Mouse (Mus musculus) forebrain, embryonic 15.5 days (tissue): ENCODE data around the gene Zfp593. TPM values are rescaled to one million over a fixed set of nuclear protein-coding genes. Genes with fewer than 3 reads are reported as not detected.

Source experiments
- ATAC-seq: fragments of 200-750 bp; cut with Nextera tagmentation; replicated peaks from 2 replicates; pipeline ENCODE4 v1.8.0; 2017; ENCODE audit warnings: mild to moderate bottlenecking, moderate TSS enrichment, moderate library complexity
- H3K27ac ChIP-seq: fragments of 300-500 bp; sonication (generic); replicated peaks from 2 replicates; pipeline ENCODE4 v1.5.1; 2015; ENCODE audit warnings: mild to moderate bottlenecking, inconsistent platforms
- H3K27me3 ChIP-seq: fragments of 300-500 bp; sonication (generic); 2 replicates; pipeline ENCODE4 v1.6.1; 2015; ENCODE audit warnings: inconsistent platforms
- H3K36me3 ChIP-seq: fragments of 300-500 bp; sonication (generic); 2 replicates; pipeline ENCODE4 v1.6.1; 2015; ENCODE audit warnings: mild to moderate bottlenecking, inconsistent platforms
- H3K4me1 ChIP-seq: fragments of 300-500 bp; sonication (generic); 2 replicates; pipeline ENCODE4 v1.6.1; 2015; ENCODE audit warnings: inconsistent platforms
- H3K4me2 ChIP-seq: fragments of 300-500 bp; sonication (generic); replicated peaks from 2 replicates; pipeline ENCODE4 v1.6.1; 2015; ENCODE audit warnings: mild to moderate bottlenecking, inconsistent platforms
- H3K4me3 ChIP-seq: fragments of 300-500 bp; sonication (generic); 2 replicates; pipeline ENCODE4 v1.5.1; 2015; ENCODE audit warnings: mild to moderate bottlenecking, inconsistent platforms
- H3K9ac ChIP-seq: fragments of 300-500 bp; sonication (generic); replicated peaks from 2 replicates; pipeline ENCODE4 v1.6.1; 2015; ENCODE audit warnings: mild to moderate bottlenecking, inconsistent platforms
- H3K9me3 ChIP-seq: fragments of 300-500 bp; sonication (generic); 2 replicates; pipeline ENCODE4 v1.6.1; 2016; ENCODE audit warnings: inconsistent platforms
- WGBS: fragments of 180-500 bp; shearing (Covaris S2); methylation state at CpG from one replicate; pipeline ENCODE4 v1.1.7; 2015; ENCODE audit warnings: mixed read lengths; 5-methylcytosine and 5-hydroxymethylcytosine counted together
- polyA plus RNA-seq: library from polyadenylated mRNA; unstranded; fragments of >200 nt; fragmentation: Nextera tagmentation; extraction: Ambion mirVana; gene quantifications from 2 replicates; pipeline ENCODE4 v1.2.1, GENCODE M21; 2015

Zfp593 gene
- polyA plus RNA-seq, 1 experiment from 2014 or later = 17.8 TPM

DNA sequence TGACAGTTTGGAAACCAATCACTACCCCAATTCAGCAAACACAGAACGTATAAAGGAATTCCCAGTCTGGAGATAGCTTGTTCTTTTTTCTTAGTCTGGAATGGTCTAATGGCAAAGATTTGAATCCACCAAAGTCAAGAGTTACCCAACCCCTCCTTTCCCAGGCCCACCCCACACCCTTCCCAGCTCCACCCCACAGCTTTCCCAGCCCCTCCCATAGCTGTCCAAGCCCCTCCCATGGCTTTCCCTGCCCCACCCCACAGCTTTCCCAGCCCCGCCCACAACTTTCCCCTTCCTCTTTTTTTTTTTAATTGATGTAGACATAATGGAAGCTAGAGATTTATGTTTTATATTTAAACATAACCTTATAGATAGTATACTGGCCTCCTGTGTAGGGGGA is 46.0 kb downstream of the Zfp593 start:
- Histone ChIP-seq H3K4me1 (no peaks in the 10 kb centered on the region), H3K27ac (no peak overlapping the region), H3K4me2 (no peak overlapping the region), H3K4me3 (no peak overlapping the region), H3K36me3 (no peaks in the 10 kb centered on the region), H3K9me3 (no peaks in the 10 kb centered on the region), H3K9ac (no peak overlapping the region), H3K27me3 (no peaks in the 10 kb centered on the region)
- ATAC-seq = no peak
- WGBS = 73% methylated on average over 2 of the region's 2 CpGs

Other genes starting within 250 kb of the Zfp593 start
- gene Dhdds, start 244.7 kb downstream of the Zfp593 start, polyA plus RNA-seq = 52.8 and 56.7 TPM in 2 replicates
- not detected in 2 replicates for gene Lin28a, start 226.8 kb downstream of the Zfp593 start, polyA plus RNA-seq
- not detected in 2 replicates for gene Zfp683, start 191.8 kb downstream of the Zfp593 start, polyA plus RNA-seq
- 1.0 and 1.8 TPM in 2 replicates for gene Crybg2, start 184.8 kb downstream of the Zfp593 start, polyA plus RNA-seq
- gene Cd52, start 150.5 kb downstream of the Zfp593 start, polyA plus RNA-seq = 1.5 and 1.9 TPM in 2 replicates
- 12.8 and 15.7 TPM in 2 replicates for gene Ubxn11, start 143.0 kb downstream of the Zfp593 start, polyA plus RNA-seq
- gene Sh3bgrl3, start 116.8 kb downstream of the Zfp593 start, polyA plus RNA-seq = 326 and 335 TPM in 2 replicates
- 19.9 and 20.5 TPM in 2 replicates for gene Cep85, start 58.5 kb downstream of the Zfp593 start, polyA plus RNA-seq
- not detected in 2 replicates for gene Gm7534, start 42.6 kb downstream of the Zfp593 start, polyA plus RNA-seq
- gene Catsper4, start 18.2 kb downstream of the Zfp593 start, polyA plus RNA-seq = not detected in 2 replicates
- gene Cnksr1, start 7.2 kb downstream of the Zfp593 start, polyA plus RNA-seq = 0.08 and 0.11 TPM in 2 replicates
- gene E130218I03Rik, start 1.9 kb downstream of the Zfp593 start, polyA plus RNA-seq = 0.49 TPM in 1 of 2 replicates, not detected in the other
- not detected in 2 replicates for gene Gm30191, start 1.3 kb upstream of the Zfp593 start, polyA plus RNA-seq
- gene Grrp1, start 8.5 kb upstream of the Zfp593 start, polyA plus RNA-seq = 9.9 and 12.1 TPM in 2 replicates
- 41.0 and 42.1 TPM in 2 replicates for gene Pdik1l, start 42.3 kb upstream of the Zfp593 start, polyA plus RNA-seq
- gene Trim63, start 69.5 kb upstream of the Zfp593 start, polyA plus RNA-seq = 0.13 and 0.24 TPM in 2 replicates
- 0.05 and 0.11 TPM in 2 replicates for gene Slc30a2, start 97.6 kb upstream of the Zfp593 start, polyA plus RNA-seq
- 0.22 and 0.34 TPM in 2 replicates for gene Extl1, start 138.3 kb upstream of the Zfp593 start, polyA plus RNA-seq
- 7.7 TPM in 2 replicates for gene Pafah2, start 150.7 kb upstream of the Zfp593 start, polyA plus RNA-seq
- 7,875 and 7,989 TPM in 2 replicates for gene Stmn1, start 222.7 kb upstream of the Zfp593 start, polyA plus RNA-seq